Mouse (Mus musculus): ENCODE data around the gene Jmjd1c. TPM values are rescaled to one million over a fixed set of nuclear protein-coding genes. Genes with fewer than 3 reads are reported as not detected.
A peak's percentile ranks its signal among the peaks of the same experiment; 100 is the strongest.

Jmjd1c gene
- total RNA-seq, 1 experiment: 93.0 TPM

GRCm38 (mm10) chr10:67050766-67051165, 45.2 kb upstream of the Jmjd1c start:
- no peak for DNase-seq (ENCODE audit: low read depth, low spot score)
- H3K4me1 ChIP-seq (ENCODE audit: control insufficient read depth in 2 of 2, insufficient read depth in 2 of 2, low read length in 2 of 2, poor library complexity in 1 of 2): peaks cover 6 to 24% of the 10 kb centered on the region in 2 experiments
- in situ Hi-C loops (cut with MboI; ENCODE audit: low sequenced_read_pairs in 2 of 2, unreplicated experiment in 2 of 2): no loop called here
- no peaks in the 10 kb centered on the region for H3K36me3 ChIP-seq (ENCODE audit: control insufficient read depth, insufficient read depth, low read length, poor library complexity, severe bottlenecking)
- H3K4me3 ChIP-seq (ENCODE audit: insufficient read depth in 1 of 2, low read depth in 1 of 2, low read length in 2 of 2, poor library complexity in 1 of 2, severe bottlenecking in 1 of 2): no peak overlapping the region
- TF ChIP-seq ZNF384 (IDR thresholded peaks at IDR 0.05; ENCODE audit: low read depth, low read length): no peak
- no peak for TF ChIP-seq CHD2 (IDR thresholded peaks at IDR 0.05; ENCODE audit: low read depth, low read length)
- TF ChIP-seq MAFK (IDR thresholded peaks at IDR 0.05; ENCODE audit: insufficient read depth, low read depth, low read length): no peak
- TF ChIP-seq HCFC1 (IDR thresholded peaks at IDR 0.05; ENCODE audit: borderline replicate concordance, insufficient read depth, low read length): no peak
- no peak for TF ChIP-seq ZC3H11A (IDR thresholded peaks at IDR 0.05; ENCODE audit: borderline replicate concordance, low read depth, low read length)
- H3K27ac ChIP-seq (ENCODE audit: insufficient read depth, low read depth, low read length, poor library complexity, severe bottlenecking): no peak overlapping the region
- no peak overlapping the region for H3K9ac ChIP-seq (ENCODE audit: insufficient read depth, low read depth, low read length, poor library complexity, severe bottlenecking)
- no peaks in the 10 kb centered on the region for H3K9me3 ChIP-seq (ENCODE audit: control insufficient read depth, insufficient read depth, low read depth, low read length)

GRCm38 (mm10) chr10:67051466-67051865, 44.5 kb upstream of the Jmjd1c start:
- no peaks in the 10 kb centered on the region for H3K9me3 ChIP-seq (ENCODE audit: control insufficient read depth, insufficient read depth, low read depth, low read length)
- DNase-seq (ENCODE audit: low read depth, low spot score): no peak
- TF ChIP-seq ZNF384 (IDR thresholded peaks at IDR 0.05; ENCODE audit: low read depth, low read length) (no peak), HCFC1 (IDR thresholded peaks at IDR 0.05; ENCODE audit: borderline replicate concordance, insufficient read depth, low read length) (no peak)
- in situ Hi-C loops (cut with MboI; ENCODE audit: low sequenced_read_pairs in 2 of 2, unreplicated experiment in 2 of 2): no loop called here
- peaks cover 6 to 20% of the 10 kb centered on the region in 2 experiments for H3K4me1 ChIP-seq (ENCODE audit: control insufficient read depth in 2 of 2, insufficient read depth in 2 of 2, low read length in 2 of 2, poor library complexity in 1 of 2)
- no peaks in the 10 kb centered on the region for H3K36me3 ChIP-seq (ENCODE audit: control insufficient read depth, insufficient read depth, low read length, poor library complexity, severe bottlenecking)
- H3K9ac ChIP-seq (ENCODE audit: insufficient read depth, low read depth, low read length, poor library complexity, severe bottlenecking): no peak overlapping the region
- no peak overlapping the region for H3K27ac ChIP-seq (ENCODE audit: insufficient read depth, low read depth, low read length, poor library complexity, severe bottlenecking)
- H3K4me3 ChIP-seq (ENCODE audit: insufficient read depth in 1 of 2, low read depth in 1 of 2, low read length in 2 of 2, poor library complexity in 1 of 2, severe bottlenecking in 1 of 2): no peak overlapping the region

GRCm38 (mm10) chr10:67052429-67052828, 43.5 kb upstream of the Jmjd1c start:
- Histone ChIP-seq H3K4me3 (ENCODE audit: insufficient read depth in 1 of 2, low read depth in 1 of 2, low read length in 2 of 2, poor library complexity in 1 of 2, severe bottlenecking in 1 of 2) (no peak overlapping the region), H3K27ac (ENCODE audit: insufficient read depth, low read depth, low read length, poor library complexity, severe bottlenecking) (no peak overlapping the region)
- in situ Hi-C loops (cut with MboI; ENCODE audit: low sequenced_read_pairs in 2 of 2, unreplicated experiment in 2 of 2): no loop called here

DNA sequence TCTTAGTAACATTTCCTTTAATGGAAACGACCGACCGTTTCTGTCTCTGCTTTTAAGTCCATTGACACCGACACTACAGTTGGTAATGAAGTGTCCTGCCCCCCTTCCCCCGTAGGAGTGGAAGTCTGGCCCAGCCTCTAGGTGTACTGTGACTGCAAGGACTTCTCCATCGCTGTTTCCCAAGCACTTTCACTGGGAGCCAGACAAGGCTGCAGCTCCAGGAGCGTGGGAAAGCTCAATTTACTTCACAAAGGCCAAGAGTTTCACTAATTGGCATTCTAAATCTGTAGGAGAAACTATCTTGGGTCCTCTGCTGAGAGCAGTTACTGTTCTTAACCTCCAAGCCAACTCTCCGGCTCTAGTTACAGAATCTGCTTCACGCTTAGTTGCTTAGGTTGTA, 42.5 kb upstream of the Jmjd1c start:
- Histone ChIP-seq H3K9me3 (ENCODE audit: control insufficient read depth, insufficient read depth, low read depth, low read length) (no peaks in the 10 kb centered on the region), H3K4me1 (ENCODE audit: control insufficient read depth in 2 of 2, insufficient read depth in 2 of 2, low read length in 2 of 2, poor library complexity in 1 of 2) (peaks cover under 1 to 10% of the 10 kb centered on the region in 2 experiments; a peak in 2 of 4 replicates), H3K27ac (ENCODE audit: insufficient read depth, low read depth, low read length, poor library complexity, severe bottlenecking) (no peak overlapping the region), H3K4me3 (ENCODE audit: insufficient read depth in 1 of 2, low read depth in 1 of 2, low read length in 2 of 2, poor library complexity in 1 of 2, severe bottlenecking in 1 of 2) (no peak overlapping the region), H3K36me3 (ENCODE audit: control insufficient read depth, insufficient read depth, low read length, poor library complexity, severe bottlenecking) (no peaks in the 10 kb centered on the region), H3K9ac (ENCODE audit: insufficient read depth, low read depth, low read length, poor library complexity, severe bottlenecking) (no peak overlapping the region)
- TF ChIP-seq ZNF384 (IDR thresholded peaks at IDR 0.05; ENCODE audit: low read depth, low read length): no peak
- no peak for TF ChIP-seq ZC3H11A (IDR thresholded peaks at IDR 0.05; ENCODE audit: borderline replicate concordance, low read depth, low read length)
- TF ChIP-seq MAFK (IDR thresholded peaks at IDR 0.05; ENCODE audit: insufficient read depth, low read depth, low read length): no peak
- TF ChIP-seq HCFC1 (IDR thresholded peaks at IDR 0.05; ENCODE audit: borderline replicate concordance, insufficient read depth, low read length): no peak
- TF ChIP-seq CHD2 (IDR thresholded peaks at IDR 0.05; ENCODE audit: low read depth, low read length): no peak
- in situ Hi-C loops (cut with MboI; ENCODE audit: low sequenced_read_pairs in 2 of 2, unreplicated experiment in 2 of 2): no loop called here
- peak; percentile 41 for DNase-seq (ENCODE audit: low read depth, low spot score)

More at GRCm38 (mm10) chr10:67052429-67052828, 43.5 kb upstream of the Jmjd1c start:
- Histone ChIP-seq H3K9me3 (ENCODE audit: control insufficient read depth, insufficient read depth, low read depth, low read length) (no peaks in the 10 kb centered on the region), H3K4me1 (ENCODE audit: control insufficient read depth in 2 of 2, insufficient read depth in 2 of 2, low read length in 2 of 2, poor library complexity in 1 of 2) (peaks cover 6 to 15% of the 10 kb centered on the region in 2 experiments), H3K9ac (ENCODE audit: insufficient read depth, low read depth, low read length, poor library complexity, severe bottlenecking) (no peak overlapping the region), H3K36me3 (ENCODE audit: control insufficient read depth, insufficient read depth, low read length, poor library complexity, severe bottlenecking) (no peaks in the 10 kb centered on the region)
- TF ChIP-seq HCFC1 (IDR thresholded peaks at IDR 0.05; ENCODE audit: borderline replicate concordance, insufficient read depth, low read length): no peak
- no peak for TF ChIP-seq MAFK (IDR thresholded peaks at IDR 0.05; ENCODE audit: insufficient read depth, low read depth, low read length)
- TF ChIP-seq CHD2 (IDR thresholded peaks at IDR 0.05; ENCODE audit: low read depth, low read length): no peak
- no peak for DNase-seq (ENCODE audit: low read depth, low spot score)
